Comparison of ENCODE assay signal across 12 mouse cellular contexts in the genomic region with DNA sequence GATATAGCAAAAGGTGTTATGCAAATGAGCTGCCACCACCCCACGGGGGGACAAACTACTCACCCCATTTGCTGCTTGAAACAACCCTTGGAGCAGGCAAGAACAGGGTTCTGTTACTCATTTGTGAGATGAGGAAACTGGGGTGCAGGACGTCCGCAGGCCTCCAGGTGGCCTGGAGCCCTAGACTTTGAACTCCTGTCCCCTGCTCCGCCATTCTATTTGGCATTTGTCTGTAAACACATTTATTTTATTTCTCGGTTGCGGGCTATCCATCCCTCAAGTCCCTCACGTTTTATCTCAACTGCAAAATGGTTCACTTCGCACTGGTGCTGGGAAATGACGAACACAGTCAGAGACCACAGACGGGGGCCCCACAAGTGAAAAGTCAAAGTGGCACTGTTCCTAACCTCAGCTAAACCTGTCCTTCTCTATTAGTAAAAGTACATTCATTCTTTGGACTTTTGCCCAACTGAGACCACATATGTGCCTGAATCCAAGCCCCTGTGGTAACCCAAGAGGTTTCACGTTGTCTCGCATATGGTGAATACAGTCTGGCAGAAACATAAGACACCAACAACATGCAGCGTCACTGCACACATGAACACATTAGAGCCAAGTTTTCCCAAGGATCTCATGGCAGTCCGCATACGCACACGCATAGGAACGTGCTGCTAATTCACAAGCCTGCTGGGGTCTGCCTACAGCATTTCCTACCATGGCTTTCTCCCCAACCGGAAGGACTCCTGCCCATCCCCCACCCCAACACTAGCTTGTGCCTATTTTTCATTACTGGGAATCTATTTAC.
DNase-seq lines count a peak whose midpoint lies in the region; ATAC-seq lines count a peak whose summit lies in the region.
"Had no signal": no experiment of that assay in that cellular context is flagged by ENCODE, and none has a peak within 500 bp of the region (broad histone marks: within the 10 kb centered on the region; RNA-seq: fewer than 3 reads in every experiment).

No protein-coding gene starts in this region.

- peak; percentile 31 for DNase-seq in CD4-positive, CD25-positive, alpha-beta regulatory T cell, adult 2 months (ENCODE audit: low read depth, low spot score)
- DNase-seq in kidney, adult 11 months, result peak; percentile 39
- no peak for DNase-seq in kidney, postnatal 4 days
- peak; percentile 26 for DNase-seq in R1 (ENCODE audit: low read depth, low spot score)
- no peak for DNase-seq in right cerebral cortex, postnatal 10 days (ENCODE audit: low spot score in 2 of 2)
- DNase-seq: adrenal gland, postnatal 14 days; heart, adult 2 months; right cerebral cortex, postnatal 4 days had no signal

- no peak for ATAC-seq in CD4-positive, CD25-positive, alpha-beta regulatory T cell, adult 4 months
- ATAC-seq in megakaryocyte progenitor cell, adult 5-6 weeks (replicated peaks; ENCODE audit: poor library complexity), result peak; percentile 52; the same call in 1 of the 2 replicates
- ATAC-seq in frontal cortex, adult (ENCODE audit: low TSS enrichment), result no peak
- ATAC-seq: lung, postnatal 0 days had no signal

Comparison
In these comparisons a context has a peak if more than half of its experiments do, and no peak if none do; other contexts are left out.
1. DNase-seq: peak in CD4-positive, CD25-positive, alpha-beta regulatory T cell, adult 2 months (single experiment), kidney, adult 11 months (single experiment) and R1 (single experiment); none in kidney, postnatal 4 days (0 of 2) and right cerebral cortex, postnatal 10 days (0 of 2).